24 mouse cellular contexts compared by ENCODE assay signal in the genomic region with DNA sequence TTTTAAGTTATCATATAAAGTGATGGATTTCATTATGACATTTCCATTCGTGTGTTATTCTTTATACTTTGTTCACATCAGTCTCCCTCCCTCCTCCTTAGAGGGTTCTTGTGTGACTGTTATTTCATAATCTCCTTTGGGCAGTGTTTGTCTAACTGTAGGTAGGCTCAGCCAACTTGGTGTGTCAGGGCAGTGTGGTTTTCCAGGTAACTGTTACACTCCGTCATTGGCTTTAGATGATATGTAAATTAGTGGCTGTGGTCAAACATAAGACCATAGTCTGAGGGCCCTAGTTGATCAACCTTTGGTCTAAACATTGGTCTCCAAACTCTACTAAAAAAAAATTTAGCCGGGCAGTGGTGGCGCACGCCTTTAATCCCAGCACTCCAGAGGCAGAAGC. TPM values are rescaled to one million over a fixed set of nuclear protein-coding genes. Genes with fewer than 3 reads are reported as not detected.
DNase-seq lines count a peak whose midpoint lies in the region; ATAC-seq and TF ChIP-seq lines count a peak whose summit lies in the region.
"Had no signal": no experiment of that assay in that cellular context is flagged by ENCODE, and none has a peak within 500 bp of the region (broad histone marks: within the 10 kb centered on the region; RNA-seq: fewer than 3 reads in every experiment).

No protein-coding gene starts in this region.

- no peaks in the 10 kb centered on the region for H3K9me3 ChIP-seq in heart, embryonic 12.5 days (replicated peaks)
- H3K9me3 ChIP-seq in liver, embryonic 11.5 days (ENCODE audit: control insufficient read depth, low read length): no peaks in the 10 kb centered on the region
- H3K9me3 ChIP-seq in hindbrain, embryonic 14.5 days (ENCODE audit: control insufficient read depth, low read length): no peaks in the 10 kb centered on the region
- no peaks in the 10 kb centered on the region for H3K9me3 ChIP-seq in hindbrain, embryonic 16.5 days (ENCODE audit: control insufficient read depth, low read length)
- H3K9me3 ChIP-seq: limb, embryonic 12.5 days had no signal

- 92% methylated on average over 5 of the region's 5 CpGs for WGBS in heart, embryonic 12.5 days
- WGBS in liver, adult 2 months: 26% methylated on average over 5 of the region's 5 CpGs
- WGBS in liver, embryonic 11.5 days: 82% methylated on average over 5 of the region's 5 CpGs
- WGBS in hindbrain, embryonic 14.5 days: 91% methylated on average over 5 of the region's 5 CpGs
- WGBS in hindbrain, embryonic 16.5 days: 95% methylated on average over 5 of the region's 5 CpGs

- no peak for DNase-seq in heart, postnatal 10 days
- DNase-seq in liver, adult 2 months (ENCODE audit: extremely low read depth, low read depth, low spot score): peak; percentile 83
- no peak for DNase-seq in liver, embryonic 11.5 days (ENCODE audit: low spot score)
- no peak for DNase-seq in hindbrain, embryonic 14.5 days (ENCODE audit: low spot score)
- no peak for DNase-seq in adrenal gland, adult 2 months
- DNase-seq: adrenal gland, postnatal 10 days; cerebellum, adult 9-10 months; gastrocnemius, postnatal 10 days; heart, adult 18-20 months; kidney, adult 11 months; right cerebral cortex, postnatal 4 days had no signal

- no peak for TF ChIP-seq POLR2A in liver, adult 2 months (IDR thresholded peaks at IDR 0.05; ENCODE audit: extremely low read depth, insufficient read depth, low read length)

- intact Hi-C loops in heart, postnatal 10 days (cut with DNase I): no loop called here

- peaks cover 24% of the 10 kb centered on the region; the same call in 1 of the 2 replicates for H3K79me2 ChIP-seq in liver, adult 2 months (ENCODE audit: control insufficient read depth, insufficient read depth, low read length)

- ATAC-seq in heart, embryonic 12.5 days (ENCODE audit: insufficient number of reproducible peaks, low FRiP score): no peak
- ATAC-seq in liver, embryonic 11.5 days (replicated peaks; ENCODE audit: low FRiP score): no peak
- ATAC-seq in hindbrain, embryonic 14.5 days (ENCODE audit: low FRiP score): no peak
- no peak for ATAC-seq in hindbrain, embryonic 16.5 days
- ATAC-seq: CD4-positive, CD25-positive, alpha-beta regulatory T cell, adult 4 months; Patski had no signal

- H3K27me3 ChIP-seq in heart, embryonic 12.5 days (replicated peaks): no peaks in the 10 kb centered on the region
- H3K27me3 ChIP-seq in liver, adult 2 months (ENCODE audit: control insufficient read depth, insufficient read depth, low read length): no peaks in the 10 kb centered on the region
- no peaks in the 10 kb centered on the region for H3K27me3 ChIP-seq in liver, embryonic 11.5 days (replicated peaks; ENCODE audit: control insufficient read depth, insufficient read depth, low read length)
- H3K27me3 ChIP-seq in hindbrain, embryonic 14.5 days (ENCODE audit: control insufficient read depth, insufficient read depth, low read length): no peaks in the 10 kb centered on the region
- no peaks in the 10 kb centered on the region for H3K27me3 ChIP-seq in hindbrain, embryonic 16.5 days (replicated peaks; ENCODE audit: control insufficient read depth, insufficient read depth, low read length)
- H3K27me3 ChIP-seq: limb, embryonic 12.5 days; Patski had no signal

- no peak overlapping the region for H3K9ac ChIP-seq in heart, embryonic 12.5 days
- H3K9ac ChIP-seq in liver, adult 2 months (ENCODE audit: low read depth, low read length): no peak overlapping the region
- no peak overlapping the region for H3K9ac ChIP-seq in liver, embryonic 11.5 days (ENCODE audit: low read depth, low read length)
- H3K9ac ChIP-seq in hindbrain, embryonic 14.5 days: no peak overlapping the region
- H3K9ac ChIP-seq in hindbrain, embryonic 16.5 days (ENCODE audit: low read depth, low read length): no peak overlapping the region
- H3K9ac ChIP-seq: limb, embryonic 12.5 days; liver, embryonic 14.5 days had no signal

- H3K4me1 ChIP-seq in heart, embryonic 12.5 days (replicated peaks): peaks cover 50% of the 10 kb centered on the region
- H3K4me1 ChIP-seq in liver, adult 2 months (ENCODE audit: control insufficient read depth, insufficient read depth, low read length): peaks cover 46% of the 10 kb centered on the region
- peaks cover 31% of the 10 kb centered on the region for H3K4me1 ChIP-seq in liver, embryonic 11.5 days (replicated peaks; ENCODE audit: control insufficient read depth, insufficient read depth, low read length)
- peaks cover 23% of the 10 kb centered on the region for H3K4me1 ChIP-seq in hindbrain, embryonic 14.5 days (replicated peaks; ENCODE audit: control insufficient read depth, insufficient read depth, low read length)
- peaks cover 18% of the 10 kb centered on the region for H3K4me1 ChIP-seq in hindbrain, embryonic 16.5 days (ENCODE audit: control insufficient read depth, insufficient read depth, low read depth, low read length)

- H3K27ac ChIP-seq in heart, embryonic 12.5 days (ENCODE audit: poor library complexity, severe bottlenecking): peak overlapping the region; percentile 81; the same call in 1 of the 2 replicates
- 0 out of 2 replicates have a peak overlapping the region, but pooled peaks have one; percentile 45 for H3K27ac ChIP-seq in liver, adult 2 months (replicated peaks; ENCODE audit: insufficient read depth, low read depth, low read length)
- no peak overlapping the region for H3K27ac ChIP-seq in liver, embryonic 11.5 days (ENCODE audit: low read depth, low read length)
- peak overlapping the region; percentile 68 for H3K27ac ChIP-seq in hindbrain, embryonic 14.5 days
- H3K27ac ChIP-seq in hindbrain, embryonic 16.5 days (ENCODE audit: low read depth, low read length): peak overlapping the region; percentile 29; the same call in 1 of the 2 replicates
- H3K27ac ChIP-seq: liver, embryonic 14.5 days had no signal

- H3K4me2 ChIP-seq in heart, embryonic 12.5 days: no peak overlapping the region
- H3K4me2 ChIP-seq in liver, embryonic 11.5 days: no peak overlapping the region
- H3K4me2 ChIP-seq in hindbrain, embryonic 14.5 days (replicated peaks): no peak overlapping the region
- H3K4me2 ChIP-seq in hindbrain, embryonic 16.5 days (ENCODE audit: low read length): no peak overlapping the region
- H3K4me2 ChIP-seq: limb, embryonic 12.5 days had no signal

- no peak for TF ChIP-seq CTCF in liver, adult 2 months (IDR thresholded peaks at IDR 0.05; ENCODE audit: low read depth, low read length)

- H3K36me3 ChIP-seq in heart, embryonic 12.5 days: peaks cover 10% of the 10 kb centered on the region
- no peaks in the 10 kb centered on the region for H3K36me3 ChIP-seq in liver, adult 2 months (ENCODE audit: control insufficient read depth, insufficient read depth, low read length)
- H3K36me3 ChIP-seq in liver, embryonic 11.5 days (ENCODE audit: control insufficient read depth, insufficient read depth, low read length): no peaks in the 10 kb centered on the region
- H3K36me3 ChIP-seq in hindbrain, embryonic 14.5 days (replicated peaks; ENCODE audit: control insufficient read depth, insufficient read depth): no peaks in the 10 kb centered on the region
- no peaks in the 10 kb centered on the region for H3K36me3 ChIP-seq in hindbrain, embryonic 16.5 days (ENCODE audit: control insufficient read depth, insufficient read depth, low read length)
- H3K36me3 ChIP-seq: limb, embryonic 12.5 days had no signal

- H3K4me3 ChIP-seq in heart, embryonic 12.5 days: no peak overlapping the region
- H3K4me3 ChIP-seq in liver, adult 2 months (ENCODE audit: insufficient read depth, low read depth, low read length): no peak overlapping the region
- no peak overlapping the region for H3K4me3 ChIP-seq in liver, embryonic 11.5 days (ENCODE audit: low read depth, low read length)
- no peak overlapping the region for H3K4me3 ChIP-seq in hindbrain, embryonic 14.5 days (replicated peaks; ENCODE audit: low read length)
- H3K4me3 ChIP-seq in hindbrain, embryonic 16.5 days (ENCODE audit: low read length): no peak overlapping the region
- H3K4me3 ChIP-seq: limb, embryonic 12.5 days had no signal

RNA-seq across cellular contexts. Expression of a gene that starts 5.6 kb away (rescaled TPM):
- 22.8 and 23.3 TPM in 2 replicates for polyA plus RNA-seq in heart, embryonic 12.5 days (2016; fragmentation: Nextera tagmentation; extraction: Ambion mirVana)
- total RNA-seq in heart, postnatal 10 days (2021): 10 to 100 TPM; 18.7 to 20.2 TPM
- 4.2 and 5.8 TPM in 2 replicates for total RNA-seq in liver, adult 2 months (2014; rRNA removed)
- 39.3 and 43.1 TPM in 2 replicates for polyA plus RNA-seq in liver, adult 2 months (2012; rRNA removed)
- 8.6 and 9.6 TPM in 2 replicates for polyA plus RNA-seq in liver, embryonic 11.5 days (2014; fragmentation: Nextera tagmentation; extraction: Ambion mirVana)
- 16.2 and 18.0 TPM in 2 replicates for polyA plus RNA-seq in hindbrain, embryonic 14.5 days (2014; fragmentation: Nextera tagmentation; extraction: Ambion mirVana)
- polyA plus RNA-seq in hindbrain, embryonic 16.5 days (2015; fragmentation: Nextera tagmentation; extraction: Ambion mirVana): 14.2 TPM in 2 replicates
- total RNA-seq in adrenal gland, adult 2 months (2021): 10 to 100 TPM in 1 of 2 experiments, 1 to 10 TPM in 1; 9.8 to 13.6 TPM
- polyA plus RNA-seq in adrenal gland, adult 2 months (2012; rRNA removed): 56.8 and 67.8 TPM in 2 replicates

RNA-seq across cellular contexts. Expression of a gene that starts 26.4 kb away (rescaled TPM):
- not detected in 2 replicates for polyA plus RNA-seq in heart, embryonic 12.5 days (2016; fragmentation: Nextera tagmentation; extraction: Ambion mirVana)
- not detected for total RNA-seq in heart, postnatal 10 days (2021)
- not detected in 2 replicates for total RNA-seq in liver, adult 2 months (2014; rRNA removed)
- not detected in 2 replicates for polyA plus RNA-seq in liver, adult 2 months (2012; rRNA removed)
- polyA plus RNA-seq in liver, embryonic 11.5 days (2014; fragmentation: Nextera tagmentation; extraction: Ambion mirVana): not detected in 2 replicates
- 0.79 TPM in 1 of 2 replicates, not detected in the other for polyA plus RNA-seq in hindbrain, embryonic 14.5 days (2014; fragmentation: Nextera tagmentation; extraction: Ambion mirVana)
- polyA plus RNA-seq in hindbrain, embryonic 16.5 days (2015; fragmentation: Nextera tagmentation; extraction: Ambion mirVana): 0.47 and 0.81 TPM in 2 replicates
- total RNA-seq in adrenal gland, adult 2 months (2021): not detected
- polyA plus RNA-seq in adrenal gland, adult 2 months (2012; rRNA removed): not detected in 2 replicates
- total RNA-seq: adrenal gland, postnatal 10 days; common myeloid progenitor, adult 5-6 weeks; gastrocnemius, postnatal 10 days; heart, adult 18-20 months; hematopoietic stem cell, adult 5-6 weeks; left cerebral cortex, postnatal 10 days; megakaryocyte progenitor cell, adult 5-6 weeks had no signal
- polyA plus RNA-seq: frontal cortex, adult 2 months; large intestine, adult 2 months; limb, embryonic 12.5 days; liver, embryonic 14.5 days; neural tube, embryonic 11.5 days had no signal

RNA-seq across cellular contexts. Expression of a gene that starts 30.8 kb away (rescaled TPM):
- polyA plus RNA-seq in heart, embryonic 12.5 days (2016; fragmentation: Nextera tagmentation; extraction: Ambion mirVana): 38.6 and 39.8 TPM in 2 replicates
- 10 to 100 TPM; 23.1 to 23.3 TPM for total RNA-seq in heart, postnatal 10 days (2021)
- total RNA-seq in liver, adult 2 months (2014; rRNA removed): 3.0 and 4.9 TPM in 2 replicates
- polyA plus RNA-seq in liver, adult 2 months (2012; rRNA removed): 5.5 and 7.1 TPM in 2 replicates
- 46.8 and 48.8 TPM in 2 replicates for polyA plus RNA-seq in liver, embryonic 11.5 days (2014; fragmentation: Nextera tagmentation; extraction: Ambion mirVana)
- polyA plus RNA-seq in hindbrain, embryonic 14.5 days (2014; fragmentation: Nextera tagmentation; extraction: Ambion mirVana): 80.8 and 87.1 TPM in 2 replicates
- polyA plus RNA-seq in hindbrain, embryonic 16.5 days (2015; fragmentation: Nextera tagmentation; extraction: Ambion mirVana): 88.8 and 99.8 TPM in 2 replicates
- total RNA-seq in adrenal gland, adult 2 months (2021): 10 to 100 TPM; 13.5 to 15.0 TPM
- polyA plus RNA-seq in adrenal gland, adult 2 months (2012; rRNA removed): 11.7 and 12.5 TPM in 2 replicates

RNA-seq across cellular contexts. Expression of a gene that starts 47.8 kb away (rescaled TPM):
- polyA plus RNA-seq in heart, embryonic 12.5 days (2016; fragmentation: Nextera tagmentation; extraction: Ambion mirVana): 12.9 and 13.0 TPM in 2 replicates
- 10 to 100 TPM; 11.1 to 11.7 TPM for total RNA-seq in heart, postnatal 10 days (2021)
- total RNA-seq in liver, adult 2 months (2014; rRNA removed): 2.7 and 3.4 TPM in 2 replicates
- polyA plus RNA-seq in liver, adult 2 months (2012; rRNA removed): 2.0 and 3.8 TPM in 2 replicates
- 24.3 and 24.8 TPM in 2 replicates for polyA plus RNA-seq in liver, embryonic 11.5 days (2014; fragmentation: Nextera tagmentation; extraction: Ambion mirVana)
- polyA plus RNA-seq in hindbrain, embryonic 14.5 days (2014; fragmentation: Nextera tagmentation; extraction: Ambion mirVana): 13.0 and 14.0 TPM in 2 replicates
- polyA plus RNA-seq in hindbrain, embryonic 16.5 days (2015; fragmentation: Nextera tagmentation; extraction: Ambion mirVana): 17.3 and 19.8 TPM in 2 replicates
- total RNA-seq in adrenal gland, adult 2 months (2021): 10 to 100 TPM; 32.0 to 33.2 TPM
- 19.0 and 32.8 TPM in 2 replicates for polyA plus RNA-seq in adrenal gland, adult 2 months (2012; rRNA removed)
